Mouse (Mus musculus) spleen, postnatal 4 days (tissue): Measurements from ENCODE around the gene Arl4c.

Source experiments
- DNase-seq, 2 experiments: peaks; one replicate each; pipeline ENCODE4 v3.0.0; 2022; ENCODE audit warnings: low spot score in 2 of 2

The Arl4c gene

DNA sequence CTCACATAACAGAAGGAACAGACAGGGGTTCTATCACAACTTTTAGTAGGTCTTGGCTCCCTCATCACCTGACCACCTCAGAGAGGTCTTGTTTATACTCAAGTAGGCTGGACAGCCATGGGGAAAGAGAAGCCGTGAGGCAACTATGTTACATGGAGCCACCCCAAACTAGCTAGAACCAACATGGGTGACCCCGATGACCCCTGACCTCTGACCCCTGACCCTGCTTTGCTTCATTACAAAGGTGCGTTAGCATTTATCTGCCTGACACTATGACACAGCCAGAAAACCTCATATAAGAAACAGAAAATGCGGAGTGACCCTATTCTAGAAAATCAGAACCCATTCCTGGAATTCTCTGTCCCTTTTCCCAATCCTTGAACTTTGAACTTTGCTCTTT, 77.6 kb downstream of the Arl4c start:
- no peak for DNase-seq

DNA sequence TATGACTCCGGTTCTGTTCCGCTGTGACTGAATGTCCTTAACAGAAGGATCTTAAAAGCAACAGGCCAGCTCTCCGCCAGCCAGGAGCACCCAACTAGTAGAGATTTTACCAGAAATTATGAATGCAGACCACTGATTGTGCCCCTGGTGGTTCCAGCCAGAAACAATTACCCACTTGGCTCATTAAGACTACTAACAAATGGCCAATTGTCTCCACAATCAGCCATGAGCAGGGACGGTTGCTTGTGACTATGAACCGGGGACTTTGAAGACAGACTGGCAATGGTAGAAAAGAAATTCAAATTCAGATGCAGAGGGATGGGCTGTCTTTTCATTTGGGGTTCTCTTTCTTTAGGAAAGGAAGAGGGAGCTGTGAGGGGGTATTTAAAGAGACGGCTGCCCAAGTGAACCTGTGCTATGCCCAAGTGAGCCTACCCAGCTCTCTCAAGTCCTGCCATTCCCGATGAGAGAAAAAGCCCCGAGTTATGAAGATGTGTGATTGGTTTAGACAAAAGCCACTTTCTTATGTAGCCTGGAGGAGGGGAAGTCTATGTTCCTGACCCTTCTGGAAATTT, 78.4 kb downstream of the Arl4c start:
- no peak for DNase-seq
